Mouse (Mus musculus) heart, embryonic 12.5 days (tissue): Measurements from ENCODE around the gene Chmp6. TPM values are rescaled to one million over a fixed set of nuclear protein-coding genes. Genes with fewer than 3 reads are reported as not detected.

Source experiments
- ATAC-seq: fragments of 200-750 bp; cut with Nextera tagmentation; 2 replicates; pipeline ENCODE4 v1.8.0; 2017; ENCODE audit warnings: moderate TSS enrichment, moderate library complexity; ENCODE audit not compliant: insufficient number of reproducible peaks, low FRiP score
- H3K27ac ChIP-seq: fragments of 300-500 bp; sonication (generic); 2 replicates; pipeline ENCODE4 v1.5.1; 2016; ENCODE audit warnings: mild to moderate bottlenecking, moderate library complexity; ENCODE audit not compliant: poor library complexity, severe bottlenecking
- H3K27me3 ChIP-seq: fragments of 300-500 bp; sonication (generic); replicated peaks from 2 replicates; pipeline ENCODE4 v1.6.1; 2016; ENCODE audit warnings: mild to moderate bottlenecking, moderate library complexity
- H3K36me3 ChIP-seq: fragments of 300-500 bp; sonication (generic); 2 replicates; pipeline ENCODE4 v1.6.1; 2016; ENCODE audit warnings: mild to moderate bottlenecking, moderate library complexity
- H3K4me1 ChIP-seq: fragments of 300-500 bp; sonication (generic); replicated peaks from 2 replicates; pipeline ENCODE4 v1.6.1; 2016; ENCODE audit warnings: mild to moderate bottlenecking
- H3K4me2 ChIP-seq: fragments of 300-500 bp; sonication (generic); 2 replicates; pipeline ENCODE4 v1.6.1; 2016; ENCODE audit warnings: mild to moderate bottlenecking, moderate library complexity
- H3K4me3 ChIP-seq: fragments of 300-500 bp; sonication (generic); 2 replicates; pipeline ENCODE4 v1.5.1; 2016; ENCODE audit warnings: mild to moderate bottlenecking
- H3K9ac ChIP-seq: fragments of 300-500 bp; sonication (generic); 2 replicates; pipeline ENCODE4 v1.6.1; 2016; ENCODE audit warnings: mild to moderate bottlenecking, moderate library complexity
- H3K9me3 ChIP-seq: fragments of 300-500 bp; sonication (generic); replicated peaks from 2 replicates; pipeline ENCODE4 v1.6.1; 2016; ENCODE audit warnings: mild to moderate bottlenecking, moderate library complexity
- WGBS: fragments of 180-500 bp; shearing (Covaris S2); methylation state at CpG from one replicate; pipeline ENCODE4 v1.1.7; 2016; 5-methylcytosine and 5-hydroxymethylcytosine counted together
- polyA plus RNA-seq: library from polyadenylated mRNA; unstranded; fragments of >200 nt; fragmentation: Nextera tagmentation; extraction: Ambion mirVana; gene quantifications from 2 replicates; pipeline ENCODE4 v1.2.1, GENCODE M21; 2016

Chmp6 gene
- polyA plus RNA-seq, 1 experiment from 2014 or later = 67.8 TPM

DNA sequence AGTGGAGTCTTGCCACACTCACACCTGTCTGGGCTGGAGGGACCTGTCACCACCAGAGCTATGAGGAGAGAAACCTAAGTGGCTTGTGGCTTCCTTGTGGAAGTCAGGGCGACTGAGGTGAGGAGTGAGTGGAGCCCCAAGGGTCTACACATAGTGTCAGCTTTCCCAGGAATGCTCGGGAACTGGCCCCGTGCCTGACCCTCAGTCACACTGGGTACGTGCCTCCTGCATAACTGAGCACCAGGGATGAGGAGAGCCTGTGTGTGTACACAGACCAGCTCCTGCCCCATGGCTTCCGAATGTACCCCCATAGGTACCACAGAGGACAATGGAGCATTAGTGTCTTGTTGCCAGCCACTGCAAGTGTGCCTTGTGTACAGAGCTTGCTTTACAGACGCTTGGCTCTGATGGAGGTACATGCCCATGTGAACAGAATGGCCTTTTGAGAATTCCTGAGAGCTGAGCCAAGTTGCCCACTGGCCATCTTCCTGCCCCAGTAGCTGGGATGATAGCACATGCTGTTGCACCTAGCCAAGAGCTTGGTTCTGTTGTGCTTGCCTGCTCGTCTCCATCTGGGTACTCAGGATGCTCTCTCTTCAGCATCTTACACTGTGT is 21.5 kb upstream of the Chmp6 start:
- peaks cover 86% of the 10 kb centered on the region for H3K36me3 ChIP-seq
- 84% methylated on average over 7 of the region's 7 CpGs for WGBS
- no peak overlapping the region for H3K4me2 ChIP-seq
- H3K9ac ChIP-seq = no peak overlapping the region
- no peak overlapping the region for H3K4me3 ChIP-seq
- no peak for ATAC-seq
- no peaks in the 10 kb centered on the region for H3K9me3 ChIP-seq
- H3K4me1 ChIP-seq = no peaks in the 10 kb centered on the region
- no peak overlapping the region for H3K27ac ChIP-seq
- no peaks in the 10 kb centered on the region for H3K27me3 ChIP-seq

DNA sequence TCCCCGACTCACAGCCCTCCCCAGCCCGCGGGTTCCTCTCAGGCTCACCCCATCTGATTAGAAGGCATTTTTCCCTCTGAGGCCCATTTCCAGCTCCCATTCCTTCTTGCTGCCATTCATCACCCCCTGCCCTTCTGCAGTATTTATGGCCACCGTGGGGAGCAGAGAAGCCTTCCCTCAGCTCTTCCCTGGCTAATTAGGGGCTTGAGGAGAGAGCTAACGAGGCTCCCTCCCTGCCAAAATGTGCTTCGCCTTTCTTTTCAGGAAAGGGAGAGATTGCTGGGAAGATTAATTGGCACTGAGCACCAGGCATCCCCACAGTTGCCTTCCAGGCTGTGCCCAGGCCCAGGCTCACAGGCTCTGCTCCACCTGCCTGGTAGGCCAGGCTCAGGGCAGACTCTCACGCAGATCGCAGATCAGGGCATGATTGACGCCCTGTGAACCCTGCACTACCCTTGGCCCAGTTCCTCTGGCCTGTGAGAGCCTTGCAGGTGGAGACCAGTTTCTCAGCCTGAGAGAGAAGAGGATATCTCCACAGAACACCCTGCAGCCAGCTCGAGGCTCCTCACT is 19.5 kb upstream of the Chmp6 start:
- H3K9ac ChIP-seq = no peak overlapping the region
- H3K27ac ChIP-seq = no peak overlapping the region
- no peaks in the 10 kb centered on the region for H3K9me3 ChIP-seq
- no peak overlapping the region for H3K4me3 ChIP-seq
- no peak overlapping the region for H3K4me2 ChIP-seq
- 78% methylated on average over 10 of the region's 10 CpGs for WGBS
- H3K4me1 ChIP-seq = no peaks in the 10 kb centered on the region
- no peak for ATAC-seq
- H3K36me3 ChIP-seq = peaks cover 92% of the 10 kb centered on the region
- H3K27me3 ChIP-seq = no peaks in the 10 kb centered on the region

DNA sequence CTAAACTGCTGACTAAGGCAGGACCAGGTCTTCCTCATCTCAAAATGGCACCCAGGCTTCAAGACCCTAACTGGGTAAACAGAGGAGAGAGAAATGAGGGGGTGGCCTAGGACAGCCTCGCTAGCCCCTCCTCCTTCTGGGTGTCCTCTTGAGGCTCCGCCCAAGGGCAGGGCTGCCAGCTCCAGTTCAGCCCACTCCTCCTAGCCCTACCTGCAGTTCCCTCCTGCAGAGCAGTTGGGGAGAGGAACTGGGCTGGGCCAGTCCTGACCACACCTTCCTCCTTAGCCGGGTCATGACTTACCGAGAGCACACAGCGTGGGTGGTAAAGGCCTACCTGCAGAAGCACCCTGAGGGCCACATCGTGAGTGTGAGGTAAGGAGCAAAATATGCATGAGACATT is 18.6 kb upstream of the Chmp6 start:
- peaks cover 92% of the 10 kb centered on the region for H3K36me3 ChIP-seq
- H3K9ac ChIP-seq = no peak overlapping the region
- H3K4me1 ChIP-seq = no peaks in the 10 kb centered on the region
- ATAC-seq = no peak
- no peak overlapping the region for H3K4me3 ChIP-seq
- H3K9me3 ChIP-seq = no peaks in the 10 kb centered on the region
- WGBS = 56% methylated on average over 6 of the region's 6 CpGs
- H3K4me2 ChIP-seq = no peak overlapping the region
- H3K27me3 ChIP-seq = no peaks in the 10 kb centered on the region
- no peak overlapping the region for H3K27ac ChIP-seq

DNA sequence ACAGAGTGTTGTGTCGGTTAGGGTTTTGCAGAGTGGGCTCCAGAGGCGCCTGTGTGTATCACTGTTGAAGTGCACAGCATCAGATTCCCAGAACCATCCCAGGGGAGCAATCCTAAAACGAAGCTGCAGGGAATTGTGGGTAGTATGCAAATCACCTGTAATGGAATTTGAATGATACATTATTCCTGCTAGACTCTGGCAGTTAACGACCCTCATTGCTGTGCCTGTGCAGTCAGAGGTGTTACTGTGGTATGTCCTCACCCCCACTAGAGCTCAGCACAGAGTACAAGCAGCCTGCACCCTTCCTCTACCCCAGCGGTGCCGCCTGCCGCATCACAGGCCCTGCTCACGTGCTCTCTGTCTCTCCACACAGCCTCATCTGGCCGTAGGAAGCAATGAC is 16.2 kb upstream of the Chmp6 start:
- ATAC-seq = no peak
- no peak overlapping the region for H3K4me3 ChIP-seq
- H3K36me3 ChIP-seq = peaks cover 75% of the 10 kb centered on the region
- H3K27me3 ChIP-seq = no peaks in the 10 kb centered on the region
- no peaks in the 10 kb centered on the region for H3K4me1 ChIP-seq
- H3K27ac ChIP-seq = no peak overlapping the region
- H3K4me2 ChIP-seq = no peak overlapping the region
- WGBS = 87% methylated on average over 9 of the region's 9 CpGs
- no peak overlapping the region for H3K9ac ChIP-seq
- H3K9me3 ChIP-seq = no peaks in the 10 kb centered on the region

DNA sequence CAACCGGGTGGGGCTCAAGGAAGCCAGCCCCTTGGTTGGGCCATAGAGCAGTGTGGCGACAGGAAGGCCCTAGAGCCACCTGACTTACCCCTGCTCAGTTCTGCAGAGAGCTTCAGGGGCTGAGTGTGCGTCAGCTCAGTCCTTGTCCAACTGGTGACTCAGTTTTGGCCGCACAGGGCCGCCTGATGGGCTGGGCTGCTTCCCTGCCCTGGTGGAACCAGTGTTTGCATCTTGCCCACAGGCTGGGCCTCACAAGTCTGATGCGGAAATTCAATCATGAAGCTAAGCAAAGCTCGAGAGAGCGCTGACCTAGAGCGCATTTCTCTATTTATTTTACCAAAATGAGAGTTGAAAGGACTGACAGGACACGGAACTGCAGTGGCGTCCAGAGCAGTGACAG is 14.3 kb upstream of the Chmp6 start:
- ATAC-seq = no peak
- H3K27ac ChIP-seq = no peak overlapping the region
- H3K4me1 ChIP-seq = no peaks in the 10 kb centered on the region
- no peak overlapping the region for H3K4me3 ChIP-seq
- peaks cover 57% of the 10 kb centered on the region for H3K36me3 ChIP-seq
- H3K9ac ChIP-seq = no peak overlapping the region
- WGBS = 89% methylated on average over 11 of the region's 11 CpGs
- no peaks in the 10 kb centered on the region for H3K9me3 ChIP-seq
- no peaks in the 10 kb centered on the region for H3K27me3 ChIP-seq
- H3K4me2 ChIP-seq = no peak overlapping the region

DNA sequence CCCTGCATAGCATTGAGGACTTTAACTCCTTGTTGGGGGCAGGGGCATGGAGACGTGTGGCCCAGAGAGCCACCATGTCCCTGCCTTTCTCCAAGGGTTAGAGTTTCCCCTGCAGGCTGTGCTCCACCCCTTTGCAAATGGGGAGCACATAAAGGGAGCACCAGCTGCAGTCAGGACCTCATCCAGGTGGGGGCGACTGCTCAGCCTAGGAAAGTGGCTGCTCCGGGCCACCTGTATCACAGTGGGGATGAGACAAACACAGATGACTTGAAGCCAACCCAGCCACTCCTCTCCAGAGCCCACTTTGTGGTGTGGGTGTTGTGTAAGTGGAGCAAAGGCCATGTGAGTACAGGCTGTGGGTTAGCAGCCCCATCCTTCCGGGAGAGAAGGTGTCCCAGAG is 12.1 kb upstream of the Chmp6 start:
- no peak for ATAC-seq
- no peak overlapping the region for H3K4me3 ChIP-seq
- H3K9ac ChIP-seq = no peak overlapping the region
- H3K27ac ChIP-seq = no peak overlapping the region
- H3K4me2 ChIP-seq = no peak overlapping the region
- H3K4me1 ChIP-seq = no peaks in the 10 kb centered on the region
- WGBS = 66% methylated on average over 4 of the region's 4 CpGs
- no peaks in the 10 kb centered on the region for H3K9me3 ChIP-seq
- H3K27me3 ChIP-seq = 0 out of 2 replicates have a peak, but pooled peaks cover 3% of the 10 kb centered on the region
- H3K36me3 ChIP-seq = peaks cover 36% of the 10 kb centered on the region

DNA sequence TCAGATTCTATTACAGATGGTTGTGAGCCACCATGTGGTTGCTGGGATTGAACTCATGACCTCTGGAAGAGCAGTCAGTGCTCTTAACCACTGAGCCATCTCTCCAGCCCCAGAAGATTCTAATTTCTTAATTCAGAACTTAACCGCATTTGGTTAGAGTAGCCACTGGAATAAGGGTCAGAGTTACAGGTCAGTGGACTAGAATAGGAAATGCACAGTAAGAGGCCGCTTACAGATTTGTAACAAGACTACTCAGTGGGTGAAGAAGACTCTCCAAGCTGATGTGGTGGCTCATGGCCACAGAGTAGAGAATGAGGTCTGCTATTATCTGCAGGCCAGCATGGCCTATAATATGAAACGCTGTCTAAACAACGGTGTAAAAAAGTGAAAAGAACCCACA is 10.3 kb upstream of the Chmp6 start:
- WGBS = 83% methylated on average over 4 of the region's 4 CpGs
- Histone ChIP-seq H3K4me2 (no peak overlapping the region), H3K27ac (no peak overlapping the region), H3K4me1 (no peaks in the 10 kb centered on the region), H3K36me3 (peaks cover 21% of the 10 kb centered on the region), H3K27me3 (peaks cover 13% of the 10 kb centered on the region), H3K4me3 (no peak overlapping the region), H3K9ac (no peak overlapping the region), H3K9me3 (no peaks in the 10 kb centered on the region)
- no peak for ATAC-seq

DNA sequence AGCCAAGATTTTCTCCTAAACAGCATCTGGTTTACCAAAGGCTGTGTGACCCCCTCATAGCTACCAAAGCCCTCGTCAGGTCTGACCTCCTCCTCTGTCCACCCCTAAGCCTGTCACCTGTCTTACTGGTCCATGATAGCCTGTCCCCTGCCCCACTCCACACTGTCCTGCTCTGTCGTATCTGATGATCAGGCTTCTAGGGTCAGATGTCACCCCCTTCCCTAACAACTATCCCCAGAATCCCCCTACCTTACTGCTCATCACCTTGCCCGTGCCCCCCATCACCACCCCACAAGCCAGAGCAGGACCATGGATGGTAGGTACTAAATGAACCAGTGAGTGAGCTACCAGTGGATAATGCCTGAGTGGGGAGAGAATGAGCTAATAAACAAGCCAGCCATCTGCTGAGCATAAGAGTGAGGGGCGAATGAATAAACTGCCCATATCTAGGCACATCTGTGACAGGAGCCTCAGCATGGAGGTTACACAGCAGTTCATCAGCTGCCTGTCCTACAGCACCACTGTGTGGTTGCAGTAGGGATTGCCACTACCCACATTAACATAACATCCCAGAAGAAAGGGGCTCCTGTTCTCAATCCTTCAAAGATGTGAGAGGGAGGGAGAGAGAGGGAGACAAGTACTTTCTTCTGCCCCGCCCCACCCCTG is 8.5 kb upstream of the Chmp6 start:
- Histone ChIP-seq H3K9me3 (no peaks in the 10 kb centered on the region), H3K4me2 (no peak overlapping the region), H3K36me3 (peaks cover 3% of the 10 kb centered on the region), H3K4me1 (peaks cover 9% of the 10 kb centered on the region), H3K27ac (no peak overlapping the region), H3K4me3 (no peak overlapping the region), H3K27me3 (peaks cover 18% of the 10 kb centered on the region), H3K9ac (no peak overlapping the region)
- 33% methylated on average over 5 of the region's 5 CpGs for WGBS
- peak; percentile 60 for ATAC-seq

DNA sequence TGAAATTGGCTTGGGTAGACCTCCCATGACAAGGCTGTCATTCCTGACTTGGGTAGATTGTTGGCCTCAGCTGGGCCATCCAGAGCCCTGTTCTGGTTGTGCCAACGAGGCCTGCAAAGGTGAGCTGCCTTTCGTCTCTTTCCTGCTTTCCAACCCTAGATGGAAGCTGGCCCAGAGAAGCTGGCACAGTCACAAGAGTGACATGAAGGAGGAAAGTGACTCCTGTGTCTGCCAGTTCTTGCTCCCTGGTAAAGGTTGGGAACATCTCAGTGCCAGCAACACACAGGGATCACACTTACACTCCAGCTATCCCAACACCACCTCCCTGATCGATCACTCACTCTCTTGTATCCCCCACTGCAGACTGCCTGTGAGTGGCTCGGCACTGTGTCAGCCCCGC is 7.4 kb upstream of the Chmp6 start:
- ATAC-seq = no peak
- 73% methylated on average over 5 of the region's 5 CpGs for WGBS
- Histone ChIP-seq H3K27me3 (peaks cover 18% of the 10 kb centered on the region), H3K4me3 (no peak overlapping the region), H3K36me3 (no peaks in the 10 kb centered on the region), H3K4me1 (peaks cover 15% of the 10 kb centered on the region), H3K9ac (no peak overlapping the region), H3K4me2 (no peak overlapping the region), H3K9me3 (no peaks in the 10 kb centered on the region), H3K27ac (no peak overlapping the region)

DNA sequence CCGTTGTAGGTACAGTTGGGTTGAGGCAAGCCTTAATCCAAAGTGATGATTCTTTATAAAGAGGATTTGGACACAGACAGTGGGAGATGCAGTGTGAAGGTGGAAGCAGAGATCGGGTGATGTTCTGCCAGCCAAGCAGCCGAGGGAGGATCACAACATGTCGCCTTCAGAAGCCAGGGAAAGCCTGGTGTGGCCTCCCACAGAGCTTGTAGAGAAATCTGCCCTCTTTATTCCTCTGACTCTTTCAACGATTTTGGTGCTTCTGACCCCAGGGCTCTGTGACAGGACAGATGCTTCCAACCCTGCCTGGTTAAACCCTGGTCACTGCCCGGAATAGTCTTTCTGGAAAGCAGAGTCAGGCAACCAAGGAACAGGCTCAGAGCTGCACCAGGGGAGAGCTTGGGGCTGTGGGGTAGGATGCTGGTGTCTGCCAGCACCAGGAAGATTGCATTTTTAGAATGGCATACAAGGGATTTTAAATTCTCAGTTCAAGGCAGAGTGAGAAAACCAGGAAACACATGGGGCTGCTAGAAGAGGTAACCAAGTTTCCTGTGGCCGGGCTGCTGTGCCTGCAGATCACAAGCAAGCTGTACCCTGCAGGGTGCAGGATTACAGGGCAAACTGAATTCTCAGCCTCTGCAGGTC is 6.1 kb upstream of the Chmp6 start:
- H3K4me3 ChIP-seq = no peak overlapping the region
- H3K9ac ChIP-seq = no peak overlapping the region
- no peaks in the 10 kb centered on the region for H3K9me3 ChIP-seq
- no peaks in the 10 kb centered on the region for H3K36me3 ChIP-seq
- peaks cover 15% of the 10 kb centered on the region for H3K4me1 ChIP-seq
- no peak overlapping the region for H3K27ac ChIP-seq
- WGBS = 40% methylated on average over 7 of the region's 7 CpGs
- H3K4me2 ChIP-seq = no peak overlapping the region
- no peak for ATAC-seq
- H3K27me3 ChIP-seq = peaks cover 18% of the 10 kb centered on the region

DNA sequence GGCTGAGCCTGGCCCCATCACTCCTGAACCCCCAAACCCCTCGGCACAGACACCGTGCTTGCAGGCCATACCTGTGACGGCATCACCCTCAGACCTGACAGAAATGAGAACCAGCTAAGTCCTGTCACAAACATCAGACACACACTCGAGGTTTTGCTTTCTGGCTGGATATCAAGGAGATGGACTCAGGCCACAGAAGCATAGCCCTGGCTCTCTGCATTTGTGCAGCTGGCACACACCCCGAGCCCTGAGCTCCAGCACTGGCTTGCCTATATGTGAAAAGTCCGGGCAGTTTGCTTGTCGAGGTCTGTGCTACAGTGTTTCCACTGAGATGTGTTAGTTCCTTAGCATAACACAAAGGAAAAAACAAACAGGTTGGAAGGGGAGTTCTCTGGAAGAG is 5.5 kb upstream of the Chmp6 start:
- Histone ChIP-seq H3K4me1 (peaks cover 17% of the 10 kb centered on the region), H3K36me3 (no peaks in the 10 kb centered on the region), H3K4me2 (no peak overlapping the region), H3K4me3 (no peak overlapping the region), H3K9ac (no peak overlapping the region), H3K27me3 (peaks cover 18% of the 10 kb centered on the region), H3K27ac (no peak overlapping the region), H3K9me3 (no peaks in the 10 kb centered on the region)
- no peak for ATAC-seq
- WGBS = 47% methylated on average over 7 of the region's 7 CpGs
